Mouse (Mus musculus) liver, embryonic 15.5 days (tissue): Measurements from ENCODE around the gene Otud3. TPM values are rescaled to one million over a fixed set of nuclear protein-coding genes. Genes with fewer than 3 reads are reported as not detected.
A peak's percentile ranks its signal among the peaks of the same experiment; 100 is the strongest.

Source experiments
- ATAC-seq: fragments of 200-750 bp; cut with Nextera tagmentation; 2 replicates; pipeline ENCODE4 v1.8.0; 2017; ENCODE audit warnings: moderate number of reproducible peaks, mild to moderate bottlenecking, moderate library complexity; ENCODE audit not compliant: insufficient read depth
- H3K27ac ChIP-seq: fragments of 300-500 bp; sonication (generic); replicated peaks from 2 replicates; pipeline ENCODE4 v1.5.1; 2015; ENCODE audit warnings: mild to moderate bottlenecking, inconsistent platforms
- H3K27me3 ChIP-seq: fragments of 300-500 bp; sonication (generic); 2 replicates; pipeline ENCODE4 v1.6.1; 2015; ENCODE audit warnings: mild to moderate bottlenecking, inconsistent platforms
- H3K36me3 ChIP-seq: fragments of 300-500 bp; sonication (generic); replicated peaks from 2 replicates; pipeline ENCODE4 v1.6.1; 2015; ENCODE audit warnings: moderate library complexity, mild to moderate bottlenecking, inconsistent platforms
- H3K4me1 ChIP-seq: fragments of 300-500 bp; sonication (generic); replicated peaks from 2 replicates; pipeline ENCODE4 v1.6.1; 2015; ENCODE audit warnings: inconsistent platforms
- H3K4me2 ChIP-seq: fragments of 300-500 bp; sonication (generic); 2 replicates; pipeline ENCODE4 v1.6.1; 2015; ENCODE audit warnings: moderate library complexity, mild to moderate bottlenecking, inconsistent platforms
- H3K4me3 ChIP-seq: fragments of 300-500 bp; sonication (generic); replicated peaks from 2 replicates; pipeline ENCODE4 v1.5.1; 2015; ENCODE audit warnings: mild to moderate bottlenecking, inconsistent platforms
- H3K9ac ChIP-seq: fragments of 300-500 bp; sonication (generic); 2 replicates; pipeline ENCODE4 v1.6.1; 2015; ENCODE audit warnings: moderate library complexity, mild to moderate bottlenecking, inconsistent platforms
- H3K9me3 ChIP-seq: fragments of 300-500 bp; sonication (generic); replicated peaks from 2 replicates; pipeline ENCODE4 v1.6.1; 2016; ENCODE audit warnings: inconsistent platforms
- WGBS: fragments of 180-500 bp; shearing (Covaris S2); methylation state at CpG from one replicate; pipeline ENCODE4 v1.1.7; 2015; ENCODE audit warnings: mixed read lengths; ENCODE audit not compliant: insufficient replicate concordance; 5-methylcytosine and 5-hydroxymethylcytosine counted together
- polyA plus RNA-seq: library from polyadenylated mRNA; unstranded; fragments of >200 nt; fragmentation: Nextera tagmentation; extraction: Ambion mirVana; gene quantifications from 2 replicates; pipeline ENCODE4 v1.2.1, GENCODE M21; 2015

Gene Otud3
- 1.4 and 1.6 TPM in 2 replicates for polyA plus RNA-seq

GRCm38 (mm10) chr4:138913797-138914196 lies at the start of gene Otud3:
Gene Otud3, minus strand, starts transcription at chr4:138913945.
- H3K4me1 ChIP-seq = peaks cover 17% of the 10 kb centered on the region
- H3K27me3 ChIP-seq = peaks cover 4% of the 10 kb centered on the region; the same call in 1 of the 2 replicates
- no peaks in the 10 kb centered on the region for H3K9me3 ChIP-seq
- 0 out of 2 replicates have a peak, but pooled peaks cover 8% of the 10 kb centered on the region for H3K36me3 ChIP-seq
- peak; percentile 90 for ATAC-seq
- peak within 1 kb of the TSS; percentile 75 for H3K9ac ChIP-seq
- no peak within 1 kb of the TSS; the same call in 1 of the 2 replicates for H3K27ac ChIP-seq
- peak within 1 kb of the TSS; percentile 78 for H3K4me3 ChIP-seq
- H3K4me2 ChIP-seq = peak within 1 kb of the TSS; percentile 97
- WGBS = 2% methylated on average over 39 of the region's 39 CpGs

DNA sequence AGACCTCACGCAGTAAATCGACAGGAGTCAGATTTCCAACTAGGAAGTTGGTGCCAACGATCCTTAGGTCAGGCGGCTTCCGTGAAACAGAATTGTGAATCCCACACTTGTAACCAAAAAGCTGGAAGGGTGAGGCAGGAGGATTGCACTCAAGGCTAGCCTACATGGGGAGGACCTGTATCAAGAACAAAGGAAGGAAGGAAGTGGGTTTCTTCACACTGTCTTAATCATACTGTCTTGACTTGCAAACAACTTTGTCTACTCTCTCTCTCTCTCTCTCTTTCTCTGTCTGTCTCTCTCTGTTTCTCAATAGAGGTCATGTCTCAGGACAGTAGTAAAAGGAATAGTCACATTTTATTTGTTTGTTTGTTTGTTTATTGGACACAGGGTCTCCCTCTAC lies 49.0 kb upstream of the Otud3 start:
- Histone ChIP-seq H3K4me2 (no peak overlapping the region), H3K4me1 (peaks cover 2% of the 10 kb centered on the region; the same call in 1 of the 2 replicates), H3K4me3 (no peak overlapping the region), H3K27me3 (no peaks in the 10 kb centered on the region; the same call in 1 of the 2 replicates), H3K9me3 (no peaks in the 10 kb centered on the region), H3K27ac (no peak overlapping the region), H3K36me3 (no peaks in the 10 kb centered on the region), H3K9ac (no peak overlapping the region)
- WGBS = 56% methylated on average over 5 of the region's 5 CpGs
- ATAC-seq = no peak

DNA sequence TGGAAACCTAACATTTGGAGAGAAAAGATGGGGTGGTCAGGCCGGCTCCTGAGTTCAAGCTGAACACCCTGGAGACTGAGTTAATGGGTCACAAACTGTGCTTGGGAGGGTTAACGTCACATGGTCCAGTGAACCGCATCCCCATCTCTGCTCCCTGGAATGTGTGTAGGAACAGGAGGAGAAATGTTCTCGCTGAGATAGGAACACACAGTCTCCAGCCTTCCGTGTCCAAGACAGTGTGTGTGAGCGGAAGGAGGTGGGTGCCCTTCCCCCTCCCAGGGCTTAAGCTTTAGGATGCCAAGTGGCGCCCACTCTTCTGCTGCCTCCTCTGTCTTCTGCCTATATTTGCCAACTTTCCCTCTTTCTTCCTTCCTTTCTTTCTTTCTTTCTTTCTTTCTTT lies 46.2 kb upstream of the Otud3 start:
- no peak overlapping the region for H3K4me2 ChIP-seq
- H3K36me3 ChIP-seq = no peaks in the 10 kb centered on the region
- no peak overlapping the region for H3K9ac ChIP-seq
- no peaks in the 10 kb centered on the region; the same call in 1 of the 2 replicates for H3K27me3 ChIP-seq
- no peak overlapping the region for H3K4me3 ChIP-seq
- ATAC-seq = no peak
- 68% methylated on average over 7 of the region's 7 CpGs for WGBS
- H3K27ac ChIP-seq = no peak overlapping the region
- no peaks in the 10 kb centered on the region for H3K9me3 ChIP-seq
- no peaks in the 10 kb centered on the region for H3K4me1 ChIP-seq

- H3K9me3 ChIP-seq = no peaks in the 10 kb centered on the region
- no peak overlapping the region for H3K9ac ChIP-seq
- H3K27ac ChIP-seq = no peak overlapping the region
- no peaks in the 10 kb centered on the region for H3K4me1 ChIP-seq
- WGBS = 70% methylated on average over 15 of the region's 15 CpGs
- H3K36me3 ChIP-seq = no peaks in the 10 kb centered on the region
- ATAC-seq = no peak
- no peak overlapping the region for H3K4me3 ChIP-seq
- H3K4me2 ChIP-seq = no peak overlapping the region
- H3K27me3 ChIP-seq = no peaks in the 10 kb centered on the region; the same call in 1 of the 2 replicates
Measured at GRCm38 (mm10) chr4:138959120-138959519, 45.4 kb upstream of the Otud3 start.

DNA sequence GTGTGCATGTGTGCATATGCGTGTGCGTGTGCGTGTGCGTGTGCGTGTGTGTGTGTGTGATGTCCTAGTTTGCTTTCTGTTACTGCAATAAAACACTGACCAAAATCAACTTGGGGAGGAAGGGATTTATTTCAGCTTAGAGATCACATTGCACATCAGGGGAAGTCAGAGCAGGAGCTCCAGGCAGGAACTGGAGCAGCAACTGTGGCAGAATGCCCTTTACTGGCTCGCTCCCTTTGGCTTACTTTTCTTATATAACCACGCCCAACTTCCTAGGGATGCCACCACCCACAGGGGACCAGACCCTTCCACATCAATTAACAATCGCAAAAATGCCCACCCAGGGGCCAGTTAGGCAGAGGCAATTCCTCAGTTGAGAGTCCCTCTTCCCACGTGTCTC lies 44.9 kb upstream of the Otud3 start:
- H3K9ac ChIP-seq = no peak overlapping the region
- H3K4me3 ChIP-seq = no peak overlapping the region
- H3K27ac ChIP-seq = no peak overlapping the region
- no peaks in the 10 kb centered on the region for H3K9me3 ChIP-seq
- H3K27me3 ChIP-seq = no peaks in the 10 kb centered on the region; the same call in 1 of the 2 replicates
- ATAC-seq = no peak
- 81% methylated on average over 9 of the region's 9 CpGs for WGBS
- H3K36me3 ChIP-seq = no peaks in the 10 kb centered on the region
- no peak overlapping the region for H3K4me2 ChIP-seq
- H3K4me1 ChIP-seq = no peaks in the 10 kb centered on the region

DNA sequence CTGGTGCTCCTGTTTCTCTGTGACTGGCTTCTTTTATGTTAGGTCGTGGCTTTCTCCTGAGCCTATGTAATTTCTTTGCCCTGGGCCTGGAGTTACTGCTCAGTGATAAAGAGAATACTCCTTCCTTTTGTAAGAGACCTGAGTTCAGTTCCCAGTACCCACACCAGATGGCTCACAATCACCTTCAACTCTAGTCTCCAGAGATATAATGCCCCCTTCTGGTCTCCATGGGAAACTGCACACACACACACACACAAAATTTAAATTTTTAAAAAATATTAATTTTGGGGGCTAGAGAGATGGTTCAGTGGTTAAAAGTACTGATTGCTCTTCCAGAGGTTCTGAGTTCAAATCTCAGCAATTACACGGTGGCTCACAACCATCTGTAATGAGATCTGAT lies 34.5 kb upstream of the Otud3 start:
- Histone ChIP-seq H3K36me3 (no peaks in the 10 kb centered on the region), H3K9me3 (no peaks in the 10 kb centered on the region), H3K9ac (no peak overlapping the region), H3K4me3 (no peak overlapping the region), H3K27me3 (no peaks in the 10 kb centered on the region), H3K27ac (no peak overlapping the region), H3K4me2 (no peak overlapping the region), H3K4me1 (peaks cover 6% of the 10 kb centered on the region)
- 70% methylated on average over 2 of the region's 2 CpGs for WGBS
- no peak for ATAC-seq

DNA sequence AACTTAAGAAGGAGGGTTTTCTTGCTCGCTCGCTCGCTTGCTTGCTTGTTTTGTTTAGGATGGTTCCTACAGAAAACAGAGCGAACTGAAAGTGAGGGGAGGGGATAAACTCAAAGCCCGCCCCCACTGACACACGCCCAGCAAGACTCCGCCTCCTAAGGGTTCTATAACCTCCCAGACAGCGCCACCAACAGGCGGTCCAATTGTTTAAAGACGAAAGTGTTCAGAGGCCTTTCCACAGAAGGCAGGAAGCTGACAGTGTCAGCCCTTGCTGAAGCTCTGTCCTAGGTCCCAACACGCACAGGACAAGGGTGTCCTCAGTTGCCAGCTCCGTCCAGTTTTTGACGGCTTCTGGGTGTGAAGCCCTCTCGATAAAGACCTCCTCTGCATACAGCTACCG lies 30.0 kb upstream of the Otud3 start:
- H3K36me3 ChIP-seq = no peaks in the 10 kb centered on the region
- H3K27ac ChIP-seq = no peak overlapping the region
- peak overlapping the region; percentile 43 for H3K4me2 ChIP-seq
- H3K9me3 ChIP-seq = no peaks in the 10 kb centered on the region
- H3K4me3 ChIP-seq = peak overlapping the region; percentile 45
- H3K9ac ChIP-seq = no peak overlapping the region
- H3K27me3 ChIP-seq = no peaks in the 10 kb centered on the region
- 12% methylated on average over 15 of the region's 15 CpGs for WGBS
- ATAC-seq = peak; percentile 37; the same call in 1 of the 2 replicates
- peaks cover 6% of the 10 kb centered on the region for H3K4me1 ChIP-seq

DNA sequence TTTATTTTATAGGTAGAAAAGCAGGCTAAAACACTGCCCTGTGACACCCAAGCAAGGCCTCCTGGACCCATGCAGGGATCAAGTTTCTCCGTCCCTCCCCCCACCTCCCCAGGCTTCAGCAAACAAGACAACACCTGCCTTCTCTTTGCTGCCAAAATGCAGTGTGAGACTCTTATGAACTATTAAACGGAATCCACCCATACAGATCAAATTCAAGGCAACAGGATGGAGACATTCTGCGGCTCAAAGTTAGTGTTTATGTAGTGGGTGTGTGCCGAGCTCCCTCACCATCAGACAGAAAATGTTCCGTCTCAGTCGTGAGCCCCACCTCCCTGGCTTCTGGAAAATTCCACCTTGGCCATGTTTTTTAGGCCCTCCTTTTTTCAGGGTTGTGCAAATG lies 28.2 kb upstream of the Otud3 start:
- Histone ChIP-seq H3K27me3 (no peaks in the 10 kb centered on the region), H3K4me1 (peaks cover 6% of the 10 kb centered on the region), H3K4me3 (no peak overlapping the region), H3K9me3 (no peaks in the 10 kb centered on the region), H3K9ac (no peak overlapping the region), H3K36me3 (no peaks in the 10 kb centered on the region), H3K27ac (no peak overlapping the region), H3K4me2 (no peak overlapping the region)
- no peak for ATAC-seq
- 45% methylated on average over 6 of the region's 6 CpGs for WGBS

- ATAC-seq = no peak
- H3K4me2 ChIP-seq = no peak overlapping the region
- H3K9ac ChIP-seq = no peak overlapping the region
- no peaks in the 10 kb centered on the region for H3K36me3 ChIP-seq
- H3K4me1 ChIP-seq = peaks cover 6% of the 10 kb centered on the region
- H3K4me3 ChIP-seq = no peak overlapping the region
- H3K27ac ChIP-seq = no peak overlapping the region
- H3K9me3 ChIP-seq = no peaks in the 10 kb centered on the region
- WGBS = 41% methylated on average over 7 of the region's 7 CpGs
- H3K27me3 ChIP-seq = no peaks in the 10 kb centered on the region
Measured at GRCm38 (mm10) chr4:138941401-138941800, 27.7 kb upstream of the Otud3 start.

- no peak for ATAC-seq
- no peaks in the 10 kb centered on the region for H3K9me3 ChIP-seq
- H3K4me2 ChIP-seq = no peak overlapping the region
- H3K4me1 ChIP-seq = peaks cover 6% of the 10 kb centered on the region
- no peak overlapping the region for H3K27ac ChIP-seq
- H3K4me3 ChIP-seq = no peak overlapping the region
- H3K36me3 ChIP-seq = no peaks in the 10 kb centered on the region
- H3K27me3 ChIP-seq = no peaks in the 10 kb centered on the region
- no peak overlapping the region for H3K9ac ChIP-seq
- WGBS = 67% methylated on average over 4 of the region's 4 CpGs
Measured at GRCm38 (mm10) chr4:138939481-138939880, 25.7 kb upstream of the Otud3 start.

DNA sequence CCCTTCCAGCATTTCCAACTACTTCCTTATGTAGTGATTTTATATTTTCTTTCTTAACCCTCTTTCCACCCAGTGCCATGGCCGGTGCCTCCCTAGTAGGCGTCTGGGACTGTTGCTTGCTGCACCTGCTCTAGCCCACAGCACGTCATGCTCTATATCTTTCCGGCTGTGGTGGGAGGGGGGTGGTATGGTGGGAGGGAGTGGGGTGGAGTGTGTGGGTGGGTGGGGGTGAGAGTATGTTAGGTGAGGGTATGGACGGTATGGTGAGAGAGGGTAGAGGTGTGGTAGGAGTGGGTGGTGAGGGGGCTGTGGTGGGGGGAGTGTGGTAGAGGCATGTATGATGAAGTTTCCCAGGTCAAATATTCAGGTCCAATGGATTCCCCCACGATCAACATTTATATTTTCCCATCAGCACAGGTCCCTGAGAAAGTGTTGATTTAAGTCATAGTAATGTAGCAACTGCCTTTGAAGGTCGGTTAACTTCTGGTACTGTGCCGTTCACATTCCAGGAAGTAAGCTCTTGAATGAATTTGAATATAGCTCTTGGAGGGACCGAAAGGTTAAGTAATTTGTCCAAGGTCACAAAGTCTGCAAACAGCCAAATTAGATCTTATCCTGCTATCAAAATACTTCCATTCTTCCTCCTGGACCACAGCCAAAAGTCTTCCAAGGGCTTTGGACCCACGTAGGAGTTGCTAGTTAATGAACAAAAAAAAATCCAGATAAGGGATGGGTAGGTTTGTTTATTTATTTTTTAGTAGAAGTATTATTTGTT lies 24.9 kb upstream of the Otud3 start:
- no peak overlapping the region for H3K9ac ChIP-seq
- H3K27me3 ChIP-seq = no peaks in the 10 kb centered on the region
- H3K9me3 ChIP-seq = no peaks in the 10 kb centered on the region
- no peak overlapping the region for H3K27ac ChIP-seq
- H3K4me1 ChIP-seq = peaks cover 1% of the 10 kb centered on the region
- WGBS = 49% methylated on average over 10 of the region's 10 CpGs
- H3K36me3 ChIP-seq = no peaks in the 10 kb centered on the region
- H3K4me2 ChIP-seq = no peak overlapping the region
- no peak for ATAC-seq
- no peak overlapping the region for H3K4me3 ChIP-seq
